Mouse (Mus musculus): ENCODE results near the gene Crtc1.

The Crtc1 gene

GRCm38 (mm10) chr8:70439055-70439847, at the start of gene Crtc1:
TSS of gene Crtc1 (minus strand) at chr8:70439579.
- peak; percentile 96 to 99 for DNase-seq (ENCODE audit: low spot score in 2 of 2)

- DNase-seq (ENCODE audit: low spot score in 2 of 2) = no peak
These were observed 49.6 kb upstream of the Crtc1 start for GRCm38 (mm10) chr8:70488931-70489470.

DNA sequence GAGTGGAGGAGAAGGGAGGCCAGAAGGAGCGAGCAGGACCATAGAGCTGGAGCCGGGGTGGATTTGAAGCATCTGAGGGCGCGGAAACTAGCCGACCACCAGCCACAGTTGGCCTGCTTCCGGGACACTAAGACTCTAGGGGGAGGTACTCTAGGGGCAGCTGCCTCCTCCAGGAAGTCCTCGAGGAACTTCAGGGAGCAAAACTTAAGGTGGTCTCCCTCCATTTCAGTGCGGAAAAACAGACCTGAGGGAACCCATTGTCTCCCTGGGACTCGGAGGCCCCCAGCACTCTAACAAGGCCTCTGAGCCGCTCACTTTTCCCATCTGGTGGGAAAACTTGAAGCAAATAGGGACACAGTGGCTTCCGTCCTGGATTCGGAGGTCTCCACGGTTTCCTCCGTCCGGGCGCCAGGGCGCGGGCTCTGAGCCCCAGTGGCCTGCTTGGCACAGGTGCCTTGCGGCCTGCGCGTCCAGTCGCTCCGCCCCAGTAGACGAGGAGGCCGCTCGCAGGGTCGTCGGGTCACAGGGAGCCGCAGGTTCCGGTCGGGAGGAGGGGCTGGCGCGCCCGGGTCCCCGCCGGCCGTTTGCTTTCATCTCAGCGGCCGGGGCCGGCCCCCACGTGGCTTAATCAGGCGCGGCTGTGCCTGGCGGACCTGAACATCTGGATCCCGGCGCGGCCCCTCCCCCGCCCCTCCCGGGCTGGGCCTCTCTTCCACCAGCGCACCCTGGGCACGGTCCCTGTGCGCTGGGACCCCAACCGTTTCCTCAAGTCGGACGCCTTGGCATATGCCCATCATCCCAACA, 48.8 kb upstream of the Crtc1 start:
- no peak for DNase-seq (ENCODE audit: low spot score in 2 of 2)

DNA sequence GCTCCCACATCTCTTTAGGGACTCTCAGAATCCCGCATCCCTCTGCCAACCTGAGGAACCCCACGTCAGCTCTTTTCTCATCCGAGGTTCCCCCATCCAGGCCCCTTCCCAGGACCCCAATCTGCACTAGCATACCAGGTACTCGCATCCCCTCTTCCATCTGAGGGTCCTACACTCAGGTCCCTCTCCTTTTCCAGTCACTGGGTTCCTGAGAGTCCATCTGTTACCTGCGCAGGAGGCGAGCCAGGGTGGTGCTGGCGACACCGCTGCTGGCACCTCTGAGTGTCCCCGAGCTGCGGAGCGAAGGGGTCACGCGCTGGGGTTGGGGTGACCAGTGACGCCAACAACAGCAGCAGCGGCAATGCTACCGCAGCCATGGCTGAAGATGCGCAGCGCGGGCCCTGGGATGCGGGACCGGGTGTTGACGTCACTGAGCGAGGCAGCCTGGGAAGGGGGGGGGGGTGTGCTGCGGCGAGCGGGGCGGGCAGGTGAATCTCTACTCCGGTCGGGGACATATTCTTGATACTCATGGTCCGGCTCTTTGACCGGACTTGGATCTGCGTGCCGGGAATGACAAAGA, 47.7 kb upstream of the Crtc1 start, which contains the start of gene Tmem59l:
Gene Tmem59l, minus strand, starts transcription at position 418 of the 580 bp plus-strand sequence.
- no peak for DNase-seq (ENCODE audit: low spot score in 2 of 2)

DNA sequence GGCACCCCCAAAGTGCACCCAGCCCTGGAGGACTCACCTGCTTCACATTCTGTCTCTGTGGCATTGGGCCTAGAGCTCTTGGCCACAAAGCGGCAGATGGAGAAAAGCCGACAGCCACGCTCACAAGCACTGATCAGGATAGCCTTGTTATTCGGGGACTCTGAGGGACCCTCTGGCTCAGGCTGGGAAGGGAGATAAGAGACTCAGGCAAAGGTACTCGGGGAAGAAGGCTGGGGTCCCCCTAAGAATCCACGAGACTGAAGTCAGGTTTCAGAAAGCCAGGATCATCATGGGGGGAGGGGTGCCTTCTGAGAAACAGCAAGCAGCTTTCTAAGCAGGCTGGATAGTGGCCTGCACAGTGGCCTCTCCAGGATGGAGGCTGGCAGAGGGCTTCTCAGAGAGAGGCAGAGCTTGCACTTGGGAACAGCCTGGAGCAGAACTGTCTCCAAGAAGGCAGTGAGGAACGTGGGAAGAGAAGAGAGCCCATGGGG, 46.9 kb upstream of the Crtc1 start:
- DNase-seq (ENCODE audit: low spot score in 2 of 2) = no peak

DNA sequence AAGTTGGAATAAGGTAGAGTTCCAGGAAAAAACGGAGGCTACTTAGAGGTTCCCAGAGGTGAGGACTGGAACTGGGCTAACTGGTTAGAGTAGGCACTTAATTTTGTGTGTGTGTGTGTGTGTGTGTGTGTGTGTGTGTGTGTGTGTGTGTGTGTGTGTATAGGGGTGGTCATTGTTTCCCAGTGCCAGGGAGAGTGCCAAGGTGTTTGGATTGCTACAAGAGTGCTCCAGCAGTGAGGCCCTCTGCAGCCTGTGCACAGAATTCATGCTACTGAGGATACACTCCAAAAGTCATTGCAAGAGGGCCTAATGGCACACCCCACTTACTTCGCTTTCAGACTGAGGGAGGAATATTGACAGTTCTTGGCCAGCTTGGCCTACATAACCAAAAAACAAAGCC, 43.6 kb upstream of the Crtc1 start:
- no peak for DNase-seq (ENCODE audit: low spot score in 2 of 2)

- no peak for DNase-seq (ENCODE audit: low spot score in 2 of 2)
These were observed 42.5 kb upstream of the Crtc1 start for GRCm38 (mm10) chr8:70481908-70482307.

- peak; percentile 62 to 74 for DNase-seq (ENCODE audit: low spot score in 2 of 2)
These were observed 38.0 kb upstream of the Crtc1 start for GRCm38 (mm10) chr8:70477269-70477982.

DNA sequence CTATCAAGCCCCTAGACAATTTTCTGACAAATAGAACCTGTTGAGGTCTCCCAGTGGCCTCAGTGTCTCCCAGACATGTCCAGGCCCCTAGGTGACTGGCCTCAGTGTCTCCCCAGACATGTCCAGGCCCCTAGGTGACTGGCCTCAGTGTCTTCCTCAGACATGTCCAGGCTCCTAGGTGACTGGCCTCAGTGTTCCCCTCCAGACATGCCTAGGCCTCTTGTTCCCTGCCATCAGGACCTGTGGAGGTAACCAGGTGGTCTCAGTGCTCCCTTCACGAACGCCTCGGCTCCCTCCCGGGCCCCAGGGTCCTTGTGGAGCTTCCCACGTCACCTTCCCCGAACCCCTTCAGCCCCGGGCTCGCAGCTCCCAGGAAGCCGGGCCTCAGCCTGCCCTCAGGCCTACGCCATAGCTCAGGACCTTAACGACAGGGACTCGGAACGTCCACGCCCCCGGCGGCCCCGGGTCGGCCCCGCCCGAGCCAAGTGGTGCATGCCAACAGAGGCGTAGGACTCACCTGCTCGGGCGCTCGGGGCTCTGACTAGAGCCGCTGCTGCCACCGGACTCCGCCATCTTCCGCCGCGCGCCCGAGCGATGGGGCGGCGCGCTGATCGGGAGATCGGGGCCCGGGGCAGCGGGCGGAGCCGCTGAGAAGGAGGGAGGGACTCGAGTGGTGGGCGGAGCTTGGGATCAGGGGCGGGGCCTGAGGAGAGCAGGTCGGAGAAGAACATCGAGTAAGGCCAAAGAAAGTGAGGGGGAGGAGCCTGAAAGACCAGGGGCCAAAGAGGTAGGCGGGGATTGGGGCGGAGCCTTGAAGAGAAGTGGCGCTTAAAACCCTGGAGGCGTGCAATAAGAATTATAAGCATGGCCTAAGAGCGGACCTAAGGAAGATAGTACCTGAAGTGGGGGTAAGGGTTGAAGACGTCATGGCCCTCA, 37.2 kb upstream of the Crtc1 start, which contains the start of gene Klhl26:
Gene Klhl26, minus strand, starts transcription at position 636 of the 936 bp plus-strand sequence.
- peak; percentile 99 for DNase-seq (ENCODE audit: low spot score in 2 of 2)

DNA sequence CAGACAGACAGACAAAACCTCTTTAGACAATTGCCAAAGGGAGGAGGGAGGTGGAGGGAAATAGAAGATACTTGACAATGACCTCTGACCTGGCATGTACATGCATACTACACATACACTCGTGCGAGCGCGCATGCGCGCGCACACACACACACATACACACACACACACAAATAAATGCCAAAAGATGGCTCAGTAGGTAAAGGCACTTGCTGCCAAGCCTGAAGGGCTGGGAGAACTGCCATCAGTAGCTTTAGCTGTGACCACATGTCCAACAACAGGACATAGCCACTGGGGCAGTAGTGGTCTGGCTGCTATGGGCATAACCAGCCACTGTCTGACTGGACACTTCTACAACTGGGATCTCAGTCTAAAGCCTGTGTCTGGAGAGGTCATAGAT, 32.5 kb upstream of the Crtc1 start:
- DNase-seq (ENCODE audit: low spot score in 2 of 2) = no peak

GRCm38 (mm10) chr8:70469938-70470337, 30.6 kb upstream of the Crtc1 start:
- DNase-seq (ENCODE audit: low spot score in 2 of 2) = no peak

- DNase-seq (ENCODE audit: low spot score in 2 of 2) = no peak
These were observed 30.0 kb upstream of the Crtc1 start for GRCm38 (mm10) chr8:70469295-70469916.

- no peak for DNase-seq (ENCODE audit: low spot score in 2 of 2)
These were observed 29.4 kb upstream of the Crtc1 start for GRCm38 (mm10) chr8:70468733-70469132.

DNA sequence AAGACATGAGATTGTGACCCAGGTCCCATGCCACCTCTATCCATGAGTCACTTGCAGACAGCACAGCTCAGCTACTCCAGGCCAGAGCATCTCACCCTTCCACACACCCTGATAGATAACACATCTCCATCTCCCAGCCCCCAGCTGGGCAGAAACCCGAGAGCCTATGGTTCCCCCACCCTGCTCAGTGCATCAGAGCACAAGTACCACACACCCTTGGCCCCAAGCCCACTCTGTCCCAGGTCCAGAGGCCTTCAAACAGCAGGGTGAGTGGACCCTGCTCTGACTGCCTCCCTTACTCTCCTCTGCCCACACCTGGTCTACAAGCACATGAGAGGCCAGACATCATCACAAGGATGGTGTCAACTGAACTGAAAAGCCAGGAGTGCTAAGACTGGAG, 28.5 kb upstream of the Crtc1 start:
- no peak for DNase-seq (ENCODE audit: low spot score in 2 of 2)

DNA sequence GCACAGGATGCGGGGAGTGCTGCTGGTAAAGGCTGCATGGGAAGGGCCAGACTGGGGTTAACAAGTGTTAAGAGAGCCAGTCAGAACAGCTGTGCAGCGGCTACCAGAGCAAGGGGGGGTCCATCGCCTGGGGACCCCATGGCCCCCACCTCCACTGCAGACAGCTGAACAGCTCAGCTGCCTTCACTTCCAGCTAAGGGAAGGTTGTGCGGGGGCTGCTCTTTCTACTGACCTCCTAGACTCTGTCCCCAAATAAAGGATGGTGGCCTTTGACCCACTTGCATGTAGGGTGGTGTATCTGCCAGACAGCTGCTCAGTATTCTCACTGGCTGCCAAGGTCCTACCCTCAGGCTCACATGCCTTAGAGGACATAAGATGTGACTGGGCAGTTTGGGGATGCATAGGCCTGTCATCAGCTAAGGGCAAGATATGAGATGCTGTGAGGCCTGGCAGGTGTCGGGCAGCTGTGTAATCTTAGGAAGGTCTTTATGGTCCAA, 27.9 kb upstream of the Crtc1 start:
- no peak for DNase-seq (ENCODE audit: low spot score in 2 of 2)

DNA sequence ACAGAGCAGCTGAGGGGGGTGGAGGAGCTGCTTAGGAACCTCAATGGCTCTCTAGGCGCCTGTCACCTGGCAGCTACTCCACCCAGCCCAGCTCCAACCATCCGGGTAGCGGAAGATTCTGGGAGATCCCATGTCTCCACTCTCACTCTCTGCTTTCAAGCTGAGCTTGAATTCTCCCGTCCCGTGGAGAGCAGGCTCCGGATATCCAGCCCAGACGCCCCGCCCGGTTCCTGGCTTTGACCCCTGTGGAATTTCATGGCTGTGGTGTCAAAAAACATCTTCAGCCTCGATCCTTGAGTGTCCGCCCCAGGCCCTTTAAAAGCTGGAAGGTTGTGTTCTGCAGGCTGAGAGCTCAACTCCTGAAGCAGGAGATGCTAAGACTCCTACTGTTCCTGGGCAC, 27.4 kb upstream of the Crtc1 start:
- no peak for DNase-seq (ENCODE audit: low spot score in 2 of 2)

DNA sequence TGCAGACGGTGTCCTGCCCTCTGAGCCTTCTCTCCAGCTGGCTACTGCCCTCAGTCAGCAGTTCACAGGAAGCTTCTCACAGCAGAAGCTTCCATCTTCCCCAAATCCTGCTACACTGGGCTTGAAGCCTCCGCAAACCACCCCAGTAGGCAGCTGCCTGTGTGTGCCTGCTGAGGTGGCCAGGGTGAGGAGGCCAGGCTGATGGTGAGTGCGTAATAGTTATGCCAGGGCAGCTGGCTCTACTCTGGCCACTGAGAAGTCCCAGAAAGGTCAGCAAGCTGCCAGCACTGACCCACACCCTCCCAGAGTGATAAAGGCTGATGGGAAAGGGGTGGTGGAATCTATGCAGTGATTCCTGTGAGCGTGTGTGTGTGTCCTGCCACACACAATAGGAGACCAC, 26.9 kb upstream of the Crtc1 start:
- no peak for DNase-seq (ENCODE audit: low spot score in 2 of 2)

DNA sequence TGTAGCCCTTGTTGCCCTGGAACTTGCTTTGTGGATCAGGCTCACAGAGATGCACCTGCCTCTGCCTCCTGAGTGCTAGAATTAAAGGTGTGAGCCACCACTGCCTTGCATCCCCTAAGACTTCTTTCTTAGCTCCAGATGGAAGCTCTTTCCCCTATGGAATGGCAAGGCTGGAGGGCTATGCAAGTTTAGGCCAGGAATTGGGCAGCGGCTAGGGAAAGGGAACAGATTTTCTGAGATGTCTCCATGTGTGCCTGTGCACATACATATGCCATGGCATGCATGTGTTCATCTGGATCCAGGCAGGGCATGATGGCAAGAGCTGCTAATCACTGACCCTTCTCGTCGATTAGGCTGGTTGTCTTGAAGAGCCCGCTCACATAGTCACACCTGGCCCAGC, 26.3 kb upstream of the Crtc1 start:
- DNase-seq (ENCODE audit: low spot score in 2 of 2) = no peak

DNA sequence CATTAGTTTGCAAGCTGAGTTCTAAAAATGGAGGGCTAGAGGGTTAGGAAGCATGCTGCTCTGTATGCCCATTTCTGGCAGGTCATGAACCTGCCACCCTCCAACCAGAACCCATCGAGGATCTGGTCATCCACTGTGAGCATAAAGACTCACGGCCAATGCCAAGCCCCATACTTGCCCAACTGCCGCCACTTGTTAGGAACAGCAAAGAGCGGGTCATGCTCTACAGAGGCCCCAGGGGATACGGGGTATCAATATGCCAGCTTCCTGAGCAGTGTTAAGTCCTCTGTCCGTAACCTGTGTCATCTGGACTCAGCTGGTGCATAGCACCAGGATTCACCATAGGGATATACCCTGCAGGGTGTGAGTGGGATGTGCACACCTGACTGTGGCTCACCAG, 24.8 kb upstream of the Crtc1 start:
- no peak for DNase-seq (ENCODE audit: low spot score in 2 of 2)

GRCm38 (mm10) chr8:70463306-70463705, 23.9 kb upstream of the Crtc1 start:
- DNase-seq (ENCODE audit: low spot score in 2 of 2) = no peak

Measured in spleen, postnatal 4 days (tissue).